Mouse (Mus musculus): ENCODE data around the gene Bsdc1.

Bsdc1 gene

GRCm38 (mm10) chr4:129481090-129481489, 19.7 kb downstream of the Bsdc1 start:
- no peak for DNase-seq (ENCODE audit: low spot score in 2 of 2)

- no peak for DNase-seq (ENCODE audit: low spot score in 2 of 2)
These were observed 29.8 kb downstream of the Bsdc1 start, which contains the start of the genes Tssk3 and Fam229a for GRCm38 (mm10) chr4:129490972-129491880. Tssk3 (minus strand) TSS chr4:129491022. Fam229a (plus strand) TSS chr4:129491190.

- DNase-seq (ENCODE audit: low spot score in 2 of 2): no peak
These were observed 33.3 kb downstream of the Bsdc1 start for GRCm38 (mm10) chr4:129494681-129495080.

GRCm38 (mm10) chr4:129495672-129496562, 34.5 kb downstream of the Bsdc1 start:
- DNase-seq (ENCODE audit: low spot score in 2 of 2): no peak

GRCm38 (mm10) chr4:129496631-129497030, 35.2 kb downstream of the Bsdc1 start:
- DNase-seq (ENCODE audit: low spot score in 2 of 2): no peak

- no peak for DNase-seq (ENCODE audit: low spot score in 2 of 2)
These were observed 37.6 kb downstream of the Bsdc1 start for GRCm38 (mm10) chr4:129498941-129499340.

- no peak for DNase-seq (ENCODE audit: low spot score in 2 of 2)
These were observed 38.6 kb downstream of the Bsdc1 start for GRCm38 (mm10) chr4:129500017-129500416.

- peak; percentile 65 to 74 for DNase-seq (ENCODE audit: low spot score in 2 of 2)
These were observed 39.5 kb downstream of the Bsdc1 start for GRCm38 (mm10) chr4:129500607-129501566.

GRCm38 (mm10) chr4:129502327-129502888, 41.0 kb downstream of the Bsdc1 start:
- no peak for DNase-seq (ENCODE audit: low spot score in 2 of 2)

GRCm38 (mm10) chr4:129502901-129503444, 41.6 kb downstream of the Bsdc1 start:
- no peak for DNase-seq (ENCODE audit: low spot score in 2 of 2)

- no peak for DNase-seq (ENCODE audit: low spot score in 2 of 2)
These were observed 44.1 kb downstream of the Bsdc1 start for GRCm38 (mm10) chr4:129505511-129505910.

GRCm38 (mm10) chr4:129507434-129508236, 46.3 kb downstream of the Bsdc1 start:
- no peak for DNase-seq (ENCODE audit: low spot score in 2 of 2)

- DNase-seq (ENCODE audit: low spot score in 2 of 2): no peak
These were observed 46.8 kb downstream of the Bsdc1 start for GRCm38 (mm10) chr4:129508237-129508515.

GRCm38 (mm10) chr4:129508834-129509600, 47.6 kb downstream of the Bsdc1 start:
- DNase-seq (ENCODE audit: low spot score in 2 of 2): no peak

- DNase-seq (ENCODE audit: low spot score in 2 of 2): no peak
These were observed 48.3 kb downstream of the Bsdc1 start for GRCm38 (mm10) chr4:129509650-129510049.

- DNase-seq (ENCODE audit: low spot score in 2 of 2): no peak
These were observed 49.5 kb downstream of the Bsdc1 start for GRCm38 (mm10) chr4:129510723-129511412.

GRCm38 (mm10) chr4:129511413-129512096, 50.2 kb downstream of the Bsdc1 start:
- DNase-seq (ENCODE audit: low spot score in 2 of 2): no peak
